Mouse (Mus musculus): ENCODE data around the gene Sfxn4.
A peak's percentile ranks its signal among the peaks of the same experiment; 100 is the strongest.
"Not testable (repeated sequence)": the region's sequence is repeated elsewhere in the genome, so short reads cannot be mapped to it uniquely, and the experiment has no call there.

Sfxn4 gene

DNA sequence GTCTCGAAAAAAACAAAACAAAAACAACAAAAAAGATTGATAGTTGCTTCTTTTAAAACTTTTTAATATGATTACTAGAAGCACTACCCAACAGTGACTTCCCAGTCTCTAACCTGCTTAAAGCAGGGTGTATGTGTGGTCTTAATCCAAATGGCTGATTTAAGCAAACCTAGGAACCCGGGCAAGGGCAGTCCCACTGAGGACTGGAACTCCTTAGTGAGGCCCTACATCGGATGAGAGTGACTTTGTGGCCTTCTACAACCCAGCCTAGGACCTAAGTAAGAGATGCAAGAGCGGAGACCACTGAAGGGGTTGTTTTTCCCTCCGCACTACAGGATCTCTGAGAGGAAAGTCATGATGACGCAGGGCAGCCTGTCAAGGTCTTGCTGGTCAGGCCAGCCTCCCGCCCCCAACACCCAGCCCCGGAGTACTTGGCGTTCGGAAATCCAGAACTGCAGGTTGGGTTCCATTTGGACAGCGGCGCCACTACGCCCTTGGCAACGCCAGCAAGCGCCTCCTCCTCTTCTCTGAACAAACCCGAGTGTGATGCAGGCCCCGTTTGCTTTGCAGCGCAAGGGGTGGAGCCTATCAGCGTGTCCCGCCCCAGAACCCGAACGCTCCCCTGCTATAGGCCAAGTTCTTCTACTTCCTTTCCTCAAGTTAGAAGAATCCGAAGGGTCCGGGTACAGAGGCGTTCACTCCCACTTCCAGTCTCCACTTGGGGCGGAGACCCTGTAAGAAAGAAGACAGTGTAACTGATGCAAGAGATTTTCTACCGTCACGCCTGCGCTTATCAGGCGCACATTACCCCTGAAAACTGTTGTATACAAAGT lies at the start of gene Sfxn4:
Sfxn4 (minus strand) TSS at position 612 of the 833 bp plus-strand sequence.
- DNase-seq (ENCODE audit: low spot score in 2 of 2), result peak; percentile 96

DNA sequence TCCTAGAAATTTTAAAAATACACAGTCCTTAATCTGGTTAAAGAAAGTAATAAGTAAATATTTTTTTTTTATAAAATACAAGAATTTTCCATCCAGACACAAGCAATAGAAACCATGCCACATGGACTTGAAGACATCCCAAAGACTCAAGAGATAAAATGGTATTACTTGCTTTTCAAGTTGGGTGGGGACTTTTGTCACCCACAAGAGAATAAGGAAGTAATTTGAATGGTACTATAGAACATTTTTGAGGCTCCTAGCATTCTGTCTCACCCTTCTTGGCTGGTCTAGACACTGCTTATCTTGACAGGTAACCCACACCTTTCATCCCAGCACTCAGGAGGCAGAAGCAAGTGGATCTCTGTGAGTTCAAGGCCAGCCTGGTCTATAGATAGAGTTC lies 49.0 kb upstream of the Sfxn4 start:
- DNase-seq (ENCODE audit: low spot score in 2 of 2), result no peak

DNA sequence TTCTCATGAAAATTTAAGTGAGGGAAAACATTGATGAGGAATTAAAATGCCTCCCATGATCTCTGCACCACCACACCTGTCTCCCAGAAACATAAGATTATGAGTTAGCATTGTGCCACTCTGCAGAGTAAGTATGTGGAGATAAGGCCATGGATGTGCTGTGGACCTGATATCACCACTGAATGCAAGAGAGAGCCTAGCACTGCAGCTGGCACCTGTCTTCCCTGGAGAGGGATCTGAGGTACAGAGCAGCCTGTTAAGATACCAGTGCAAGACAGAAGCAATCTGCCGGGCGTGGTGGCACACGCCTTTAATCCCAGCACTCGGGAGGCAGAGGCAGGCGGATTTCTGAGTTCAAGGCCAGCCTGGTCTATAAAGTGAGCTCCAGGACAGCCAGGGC lies 44.2 kb upstream of the Sfxn4 start:
- no peak for DNase-seq (ENCODE audit: low spot score in 2 of 2)

DNA sequence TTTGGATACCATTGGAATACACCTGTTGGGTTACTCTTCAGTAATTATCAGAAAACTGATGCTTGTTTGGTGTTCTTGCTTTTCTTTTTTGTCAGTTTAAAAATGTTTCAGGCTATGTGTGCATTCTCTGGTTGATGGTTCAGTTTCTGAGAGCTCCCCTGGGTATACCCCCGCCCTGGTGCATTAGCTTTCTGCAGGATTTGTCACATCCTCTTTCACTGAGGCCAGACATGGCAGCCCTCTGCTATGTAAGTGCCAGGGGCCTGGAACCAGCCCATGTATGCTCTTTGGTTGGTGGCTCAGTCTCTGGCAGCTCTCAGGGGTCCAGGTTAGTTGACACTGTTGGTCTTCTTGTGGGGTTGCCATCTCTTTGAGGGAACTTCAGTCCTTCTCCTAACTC lies 42.7 kb upstream of the Sfxn4 start:
- no peak for DNase-seq (ENCODE audit: low spot score in 2 of 2)

DNA sequence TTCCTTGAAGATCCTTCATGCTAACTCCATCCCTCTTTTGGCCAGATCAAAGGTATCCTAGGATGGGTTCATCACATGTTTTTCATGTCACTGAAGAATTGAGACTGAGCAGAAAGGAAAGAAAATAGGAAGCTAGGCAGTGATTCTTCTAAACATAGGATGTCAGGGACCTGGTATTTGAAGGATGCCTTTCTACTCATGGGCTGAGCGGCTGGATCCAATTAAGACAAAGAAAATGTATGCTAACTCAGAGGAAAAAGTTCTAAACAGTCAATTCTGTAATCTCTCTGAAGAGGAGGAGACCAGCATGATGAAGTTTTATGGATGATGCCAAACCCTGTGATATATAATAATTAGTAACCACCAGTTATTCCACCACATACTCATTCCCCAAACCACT lies 41.9 kb upstream of the Sfxn4 start:
- no peak for DNase-seq (ENCODE audit: low spot score in 2 of 2)

DNA sequence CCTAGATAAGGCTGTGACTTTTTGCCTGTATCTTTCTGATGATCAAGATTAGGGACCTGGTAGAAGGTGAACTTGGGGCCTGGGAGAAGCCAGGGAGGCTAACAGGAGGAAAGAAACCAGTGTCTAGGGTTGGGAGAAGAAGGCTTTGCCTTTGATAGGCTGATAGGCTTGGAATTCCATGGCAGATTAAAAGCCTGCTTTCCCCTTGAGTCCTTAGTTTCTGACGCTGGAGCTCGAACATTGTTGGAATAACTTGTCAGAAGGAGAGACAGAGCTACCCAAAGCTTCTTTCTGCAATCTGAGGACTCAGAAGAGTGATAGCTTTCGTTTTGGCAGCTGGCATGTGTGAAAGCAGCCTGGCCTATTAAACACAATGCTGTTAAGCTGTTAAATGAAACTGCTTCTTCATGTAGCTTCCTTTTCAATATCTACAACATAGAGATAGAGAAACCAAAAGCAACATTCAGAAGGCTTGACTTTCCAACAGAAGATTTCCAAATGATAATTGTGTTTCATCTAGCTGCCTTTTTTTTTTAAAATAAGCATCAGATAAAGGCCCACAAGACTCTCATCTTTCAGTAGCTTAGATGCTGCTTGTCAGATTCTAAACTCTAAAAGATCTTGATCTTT lies 34.1 kb upstream of the Sfxn4 start:
- peak in 1 of 2 experiments; percentile 32 for DNase-seq (ENCODE audit: low spot score in 2 of 2)

DNA sequence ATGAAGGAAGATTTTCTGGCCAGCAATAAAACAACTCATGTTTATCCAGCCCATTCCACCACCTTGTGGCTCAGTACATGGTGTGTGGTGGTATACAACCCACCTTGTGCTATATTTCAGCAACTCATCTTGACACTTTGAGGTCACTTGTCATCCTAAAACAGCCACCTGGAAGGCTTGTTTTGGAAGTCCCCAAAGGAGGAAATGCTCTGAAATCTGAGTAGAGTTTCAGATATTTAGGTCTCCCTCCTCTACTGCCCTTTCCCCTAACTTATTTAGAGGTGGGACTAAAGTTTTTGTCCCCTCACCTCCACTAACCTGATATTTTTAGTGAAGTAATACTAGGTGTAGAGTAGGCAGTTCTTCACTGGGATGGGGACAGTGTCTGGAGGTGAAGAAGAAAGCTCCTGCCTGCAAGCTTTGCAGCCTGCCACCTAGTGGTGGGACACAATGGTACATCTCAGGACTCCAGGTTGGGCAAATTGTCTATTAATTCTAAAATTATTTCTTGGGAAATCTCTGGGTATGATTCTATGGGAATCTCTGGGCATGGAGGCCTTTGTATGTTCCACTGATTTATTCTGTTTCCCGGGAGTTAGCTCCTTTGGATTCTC lies 30.8 kb upstream of the Sfxn4 start:
- peak; percentile 39 to 65 for DNase-seq (ENCODE audit: low spot score in 2 of 2)

DNA sequence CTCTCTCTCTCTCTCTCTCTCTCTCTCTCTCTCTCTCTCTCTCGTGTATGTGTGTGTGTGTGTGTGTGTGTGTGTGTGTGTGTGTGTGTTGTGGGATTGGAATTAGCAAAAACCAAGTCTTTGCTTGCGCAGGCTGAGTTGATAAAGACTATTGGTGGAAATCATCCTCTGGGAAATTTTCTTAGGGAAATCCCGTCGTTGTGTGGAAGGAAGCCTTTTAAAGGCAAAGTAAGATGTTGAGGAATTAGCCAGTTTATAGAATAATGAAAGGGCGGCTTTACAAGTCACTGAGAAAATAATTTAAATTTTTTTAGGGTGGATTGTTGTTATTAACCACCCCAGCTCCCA lies 29.8 kb upstream of the Sfxn4 start:
- peak in 1 of 2 experiments; percentile 39 for DNase-seq (ENCODE audit: low spot score in 2 of 2)

DNA sequence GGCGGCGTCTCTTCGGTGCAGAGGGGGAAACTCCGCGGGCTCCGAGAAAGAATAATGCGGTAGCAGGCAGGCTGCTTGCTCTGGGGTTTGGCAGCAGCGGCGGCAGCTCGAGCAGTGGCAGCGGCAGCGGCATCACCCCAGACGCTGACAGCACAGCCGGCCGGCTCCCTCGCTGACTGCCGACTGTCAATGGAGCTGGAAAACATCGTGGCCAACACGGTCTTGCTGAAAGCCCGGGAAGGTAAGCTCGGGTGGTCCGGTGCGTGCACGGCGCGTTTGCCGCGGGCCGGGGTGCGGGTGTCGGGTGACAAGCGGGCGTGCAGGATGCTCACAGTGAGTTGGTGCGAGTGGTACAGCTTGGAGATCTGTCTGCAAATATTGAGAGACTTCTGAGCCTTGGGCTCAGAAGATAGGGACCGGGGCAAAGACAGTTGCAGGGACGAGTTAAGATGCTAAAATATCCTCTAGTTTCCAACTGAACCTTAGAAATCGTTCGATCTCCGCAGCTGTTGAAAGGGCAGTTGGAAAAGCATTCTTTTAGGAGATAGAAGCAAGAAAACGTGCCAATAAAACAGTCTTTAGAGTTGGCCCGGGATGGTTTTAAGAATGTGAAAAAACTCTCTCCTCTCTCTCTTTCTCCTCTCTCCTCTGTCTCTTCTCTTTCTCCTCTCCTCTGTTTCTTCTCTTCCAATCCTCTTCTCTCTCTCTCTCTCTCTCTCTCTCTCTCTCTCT lies 29.3 kb upstream of the Sfxn4 start:
- no peak for DNase-seq (ENCODE audit: low spot score in 2 of 2)

DNA sequence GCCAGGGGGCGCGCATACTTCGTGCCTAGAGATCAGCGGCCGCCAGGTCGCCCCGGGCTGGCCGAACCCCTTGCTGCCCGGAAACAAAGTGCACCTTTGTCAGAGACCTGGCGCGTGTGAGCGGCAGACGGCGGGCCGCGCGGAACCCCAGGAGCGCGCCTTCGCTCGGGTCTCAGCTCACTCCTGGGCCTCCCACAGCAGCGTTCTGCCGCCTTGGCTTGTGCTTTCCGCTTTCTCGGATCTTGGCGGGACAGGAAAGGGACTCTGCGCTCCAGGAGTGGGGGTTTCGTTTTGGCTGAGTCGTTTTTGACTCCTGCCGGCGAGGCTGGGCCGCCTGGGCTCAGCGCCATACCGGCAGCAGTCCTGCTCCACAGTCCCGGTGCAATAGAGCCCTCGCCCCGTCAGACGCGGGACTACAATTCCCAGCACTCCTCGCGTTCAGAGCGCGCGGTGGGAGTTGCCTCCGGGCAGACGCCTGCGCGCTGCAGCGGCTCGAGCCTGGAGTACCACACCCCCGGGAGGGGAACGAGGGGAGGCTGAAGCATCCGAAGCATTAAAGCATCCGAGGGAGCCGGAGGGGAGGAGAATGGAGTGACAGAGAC lies 28.5 kb upstream of the Sfxn4 start, which contains the start of gene Grk5:
Grk5 (plus strand) TSS at position 36 of the 602 bp plus-strand sequence.
- peak; percentile 94 to 95 for DNase-seq (ENCODE audit: low spot score in 2 of 2)

DNA sequence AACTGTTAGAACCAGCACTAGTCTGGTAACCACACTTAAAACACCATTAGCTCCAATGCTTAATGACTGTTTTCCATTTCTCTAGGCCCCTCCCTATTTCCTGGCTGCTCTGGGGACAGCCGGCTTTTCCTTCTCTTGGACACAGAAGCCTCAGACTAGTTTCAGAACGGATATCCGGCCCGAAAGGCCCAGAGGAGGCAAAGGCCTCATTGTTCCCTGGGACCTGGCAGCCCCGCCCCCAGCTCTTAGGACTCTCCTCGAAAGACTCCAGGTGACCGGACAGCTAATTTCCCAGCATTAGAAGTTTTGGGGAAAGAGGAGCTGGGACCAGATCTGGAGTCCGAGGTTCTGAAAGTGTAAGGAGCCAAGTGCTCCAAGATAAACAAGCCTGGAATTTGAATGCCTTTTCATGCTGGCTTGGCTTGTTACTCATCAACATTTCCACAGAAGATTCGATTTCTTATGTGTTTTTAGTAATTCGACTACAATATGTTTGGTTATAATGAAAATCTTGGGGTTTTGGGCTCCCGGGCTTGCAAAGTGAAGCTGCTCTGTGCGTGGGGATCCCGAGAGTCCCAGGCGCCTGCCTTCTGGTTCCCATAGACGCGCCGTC lies 27.9 kb upstream of the Sfxn4 start:
- peak; percentile 87 to 91 for DNase-seq (ENCODE audit: low spot score in 2 of 2)

DNA sequence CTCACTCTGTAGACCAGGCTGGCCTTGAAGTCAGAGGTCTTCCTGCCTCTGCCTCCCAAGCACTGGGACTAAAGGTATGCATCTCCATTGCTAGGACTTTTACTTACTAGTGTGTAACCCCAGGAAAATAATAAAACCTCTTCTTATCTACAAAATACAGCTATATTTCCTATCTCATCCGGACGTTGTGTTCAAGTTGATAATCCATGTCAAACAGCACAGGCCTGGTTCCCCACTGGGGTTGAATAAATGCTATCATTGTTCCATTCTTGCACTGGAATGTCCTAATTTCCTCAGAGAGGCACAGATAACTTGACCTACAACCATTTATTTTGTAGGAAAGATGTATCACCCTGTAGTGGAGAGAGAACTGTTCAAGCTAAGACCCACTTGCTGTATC lies 26.4 kb upstream of the Sfxn4 start:
- no peak for DNase-seq (ENCODE audit: low spot score in 2 of 2)

DNA sequence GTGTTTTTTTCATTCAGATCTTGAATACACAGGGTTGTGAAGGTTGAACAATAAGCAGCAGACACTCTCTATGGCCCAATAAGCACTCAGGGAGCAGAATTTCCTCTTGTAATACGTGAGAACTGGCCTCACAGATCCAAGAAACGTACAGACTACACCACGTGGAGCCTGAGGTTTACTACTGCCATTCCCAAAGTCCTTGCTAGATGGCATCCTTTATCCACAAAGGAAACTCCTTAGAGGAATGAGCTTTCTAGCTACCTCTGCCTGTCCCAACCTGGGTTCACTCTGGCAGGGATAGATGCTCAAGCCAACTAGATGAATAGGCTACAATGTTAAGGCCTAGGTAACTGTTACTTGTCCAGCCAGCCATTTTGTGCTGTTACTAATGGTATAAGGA lies 21.9 kb upstream of the Sfxn4 start:
- DNase-seq (ENCODE audit: low spot score in 2 of 2), result peak in 1 of 2 experiments; percentile 35

DNA sequence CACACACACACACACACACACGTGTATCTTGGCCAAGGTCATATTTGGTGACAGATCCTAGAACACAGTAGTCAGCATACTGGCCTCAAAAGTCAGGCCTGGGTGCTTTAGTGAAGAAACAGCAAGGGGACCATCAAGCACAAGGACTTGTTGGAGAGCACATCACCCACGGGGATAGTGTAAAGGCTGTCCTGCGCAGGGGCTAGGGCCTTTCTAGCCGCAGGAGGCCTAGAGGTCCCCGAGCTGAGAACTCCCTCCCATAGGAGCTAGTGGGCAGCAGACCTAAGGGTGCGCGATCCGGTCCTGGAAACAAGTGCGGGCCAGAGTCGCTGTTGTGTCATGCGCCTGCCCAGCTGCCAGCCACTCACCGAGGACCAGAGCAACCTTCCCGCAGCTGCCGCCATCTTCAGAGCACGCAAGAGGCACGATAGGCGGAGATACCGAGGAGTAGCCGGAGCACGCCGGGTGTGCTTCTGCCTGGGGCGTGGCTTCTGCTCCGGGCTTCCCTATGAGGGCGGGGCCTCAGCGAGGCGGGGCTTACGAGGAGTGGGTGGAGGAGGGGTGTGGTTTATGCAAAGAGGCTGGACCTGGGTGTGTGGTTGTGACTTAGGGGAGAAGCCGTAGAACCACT lies 12.9 kb upstream of the Sfxn4 start, which contains the start of gene Prdx3:
Prdx3 (minus strand) TSS at position 493 of the 631 bp plus-strand sequence.
- DNase-seq (ENCODE audit: low spot score in 2 of 2), result peak; percentile 98

DNA sequence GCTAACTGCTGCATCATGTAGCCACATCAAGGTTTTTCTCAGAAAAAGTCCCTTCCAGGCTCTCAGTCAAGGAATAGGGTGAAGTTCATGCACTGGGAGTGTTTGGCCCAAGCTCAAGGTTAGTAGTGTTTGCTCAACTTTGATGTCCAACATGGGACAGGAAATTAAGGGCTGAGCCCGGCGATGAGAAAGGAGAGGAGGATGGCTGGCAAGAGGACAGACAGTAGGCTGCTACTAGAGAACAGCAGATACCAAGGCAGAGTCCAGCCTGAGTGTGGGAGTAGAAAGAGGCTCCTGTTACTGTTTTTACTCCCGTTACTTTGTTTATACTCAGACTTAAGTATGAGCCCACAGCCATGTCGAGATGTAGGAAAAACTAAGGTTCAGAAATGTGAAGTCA lies 12.2 kb upstream of the Sfxn4 start:
- DNase-seq (ENCODE audit: low spot score in 2 of 2), result no peak

DNA sequence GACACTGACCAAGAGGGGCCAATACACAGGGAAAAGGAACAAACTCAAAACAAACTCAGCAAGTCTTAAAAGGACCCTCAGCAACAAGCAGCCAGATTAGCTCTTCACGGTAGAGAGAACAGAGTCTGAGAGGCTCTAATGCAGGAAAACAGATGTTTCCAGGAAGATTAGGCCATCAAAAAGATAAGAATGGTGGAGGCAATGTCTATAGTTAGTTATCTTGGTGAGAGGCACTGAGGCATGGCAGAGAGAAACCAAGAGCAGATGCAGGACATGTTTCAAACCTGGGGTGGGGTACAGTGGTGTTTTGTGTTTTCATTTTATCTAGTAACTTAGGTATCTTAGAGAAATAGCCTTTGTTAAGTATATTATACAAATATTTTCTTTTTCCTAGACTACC lies 11.0 kb upstream of the Sfxn4 start:
- no peak for DNase-seq (ENCODE audit: low spot score in 2 of 2)

DNA sequence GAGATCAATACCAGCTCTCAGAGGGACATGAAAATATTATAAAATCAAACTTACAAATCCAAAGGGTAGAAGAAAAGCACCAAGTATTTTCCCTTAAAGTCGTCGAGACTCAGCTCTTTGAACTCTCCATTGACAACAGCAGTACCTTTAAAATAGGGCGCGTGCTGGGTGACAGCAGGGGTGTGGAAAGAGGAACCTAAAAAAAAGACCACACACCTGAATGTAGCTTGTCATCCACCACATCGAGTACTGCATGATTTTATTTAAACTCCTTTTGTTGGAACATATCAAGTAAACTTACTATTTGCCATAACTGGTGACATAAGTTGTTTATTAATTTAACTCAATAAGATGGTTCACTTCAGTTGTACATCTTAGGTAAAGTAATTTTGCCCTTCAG lies 10.1 kb upstream of the Sfxn4 start:
- DNase-seq (ENCODE audit: low spot score in 2 of 2), result no peak

DNA sequence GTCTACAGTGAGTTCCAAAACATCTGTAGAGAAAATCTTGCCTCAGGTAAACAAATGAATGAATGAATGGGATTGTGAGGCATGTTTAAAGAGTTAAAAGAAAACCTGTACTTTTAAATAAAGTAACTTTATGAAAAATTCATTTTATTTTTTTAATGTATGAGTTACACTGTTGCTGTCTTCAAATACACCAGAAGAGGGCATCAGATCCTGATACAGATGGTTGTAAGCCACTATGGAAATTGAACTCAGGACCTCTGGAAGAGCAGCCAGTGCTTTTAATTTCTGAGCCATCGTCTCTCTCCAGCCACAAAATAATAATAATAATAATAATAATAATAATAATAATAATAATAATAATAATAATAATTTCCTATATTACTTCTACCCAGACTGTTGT lies 9.2 kb upstream of the Sfxn4 start:
- DNase-seq (ENCODE audit: low spot score in 2 of 2), result no peak

DNA sequence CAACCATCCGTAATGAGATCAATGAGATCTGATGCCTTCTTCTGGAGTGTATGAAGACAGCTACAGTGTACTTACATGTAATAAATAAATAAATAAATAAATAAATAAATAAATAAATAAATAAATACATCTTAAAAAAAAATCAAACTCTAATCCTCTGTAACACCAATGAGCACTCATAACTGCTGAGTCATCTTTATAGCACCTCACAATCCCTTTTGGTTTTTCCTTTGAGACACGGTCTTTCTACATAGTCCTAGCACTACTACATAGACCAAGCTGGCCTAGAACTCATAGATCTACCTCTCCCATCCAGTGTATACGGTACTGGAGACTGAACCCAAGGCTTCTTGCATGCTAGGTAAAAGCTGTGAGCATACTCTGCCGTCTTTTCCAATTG lies 4.9 kb upstream of the Sfxn4 start:
- DNase-seq (ENCODE audit: low spot score in 2 of 2), result not testable (repeated sequence)

DNA sequence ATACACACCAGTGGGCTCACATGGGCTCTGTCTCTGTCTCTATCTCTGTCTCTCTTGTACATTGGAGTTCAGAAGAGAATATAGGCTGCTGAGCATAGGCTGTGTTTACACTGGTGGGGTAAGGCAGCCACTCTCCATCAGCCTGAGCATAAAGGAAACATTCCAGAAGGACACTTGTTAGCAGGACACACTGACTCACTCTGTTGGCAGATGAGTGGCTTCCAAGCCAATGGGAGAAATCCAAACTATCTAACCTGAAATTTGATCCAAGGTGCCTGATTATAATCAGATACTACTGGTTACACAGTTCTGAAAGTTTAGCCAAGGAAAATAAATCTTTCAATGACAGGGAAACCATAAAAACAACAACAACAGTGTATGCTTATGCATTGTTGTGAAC lies 15.5 kb downstream of the Sfxn4 start:
- no peak for DNase-seq (ENCODE audit: low spot score in 2 of 2)

DNA sequence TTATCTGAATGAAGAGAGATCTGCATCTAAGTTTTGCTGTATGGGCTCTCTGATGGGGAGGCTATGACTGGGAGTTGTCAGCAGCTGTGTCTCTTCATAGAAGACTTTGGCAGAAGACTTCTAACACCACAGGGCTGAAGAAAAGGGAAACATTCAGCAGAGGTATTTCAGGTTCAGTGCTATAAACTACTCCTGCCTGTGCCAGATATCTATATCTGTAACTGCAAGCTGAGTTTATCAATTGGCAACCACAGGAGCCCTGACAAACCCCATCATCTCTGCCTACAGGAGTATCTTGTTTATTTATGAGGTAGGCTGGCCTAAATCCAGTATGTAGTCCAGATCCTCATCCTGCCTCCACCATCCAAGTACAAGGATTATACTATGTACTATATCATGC lies 18.0 kb downstream of the Sfxn4 start:
- no peak for DNase-seq (ENCODE audit: low spot score in 2 of 2)
